Mouse (Mus musculus) pancreas, adult 10 weeks (tissue): ENCODE data around the gene Cdkl3. TPM values are rescaled to one million over a fixed set of nuclear protein-coding genes. Genes with fewer than 3 reads are reported as not detected.

Source experiments
- polyA plus RNA-seq: library from polyadenylated mRNA; stranded (reverse); fragments of 350-450 nt; fragmentation: Illumina TruSeq; extraction: RNeasy Lipid Tissue Mini Kit (QIAGEN cat#74804); gene quantifications from one replicate; pipeline ENCODE4 v1.2.3, GENCODE M21; 2015; ENCODE audit warnings: low read depth, low replicate concordance; ENCODE audit not compliant: insufficient read depth

Cdkl3 gene
- polyA plus RNA-seq: 1.1 TPM

GRCm38 (mm10) chr11:52003772-52004528, at the start of gene Cdkl3:
Gene Cdkl3 (plus strand): TSS chr11:52004221.

GRCm38 (mm10) chr11:51967443-51968401, 36.3 kb upstream of the Cdkl3 start, which contains the start of gene Cdkn2aipnl:
Gene Cdkn2aipnl (plus strand): TSS chr11:51967661.

GRCm38 (mm10) chr11:52000290-52000962, 3.6 kb upstream of the Cdkl3 start, which contains the start of gene Ube2b:
Gene Ube2b (minus strand): TSS chr11:52000762.

GRCm38 (mm10) chr11:52098398-52098946, 94.5 kb downstream of the Cdkl3 start, which contains the start of gene Ppp2ca:
Gene Ppp2ca (plus strand): TSS chr11:52098681.

Other genes starting within 250 kb of the Cdkl3 start
- 3.4 TPM for gene Sec24a, start 240.6 kb upstream of the Cdkl3 start, polyA plus RNA-seq
- gene Sar1b, start 240.5 kb upstream of the Cdkl3 start, polyA plus RNA-seq: 9.3 TPM
- gene Jade2, start 146.6 kb upstream of the Cdkl3 start, polyA plus RNA-seq: 4.3 TPM
- gene Cdkn2aipnl, start 36.6 kb upstream of the Cdkl3 start, polyA plus RNA-seq: 7.9 TPM
- 35.1 TPM for gene Ube2b, start 3.5 kb upstream of the Cdkl3 start, polyA plus RNA-seq
- 9.2 TPM for gene Ppp2ca, start 94.5 kb downstream of the Cdkl3 start, polyA plus RNA-seq
- gene Olfr1373, start 141.3 kb downstream of the Cdkl3 start, polyA plus RNA-seq: not detected
- gene Olfr1371, start 209.8 kb downstream of the Cdkl3 start, polyA plus RNA-seq: not detected
- gene Skp1a, start 227.8 kb downstream of the Cdkl3 start, polyA plus RNA-seq: 42.1 TPM